Mouse (Mus musculus) ES-E14 (cell line): ENCODE results near the gene Wipf2. TPM values are rescaled to one million over a fixed set of nuclear protein-coding genes. Genes with fewer than 3 reads are reported as not detected.

Experiments
- DNase-seq: peaks from one replicate; pipeline ENCODE4 v3.0.0-alpha.2; 2013; ENCODE audit warnings: low read depth, low spot score
- H3K27ac ChIP-seq: 2 replicates; pipeline ENCODE4 v1.5.1; 2012; ENCODE audit warnings: low read depth, mild to moderate bottlenecking, low read length, moderate library complexity, mixed read lengths; ENCODE audit not compliant: poor library complexity, insufficient read depth, severe bottlenecking
- H3K36me3 ChIP-seq: 2 replicates; pipeline ENCODE4 v1.6.1; 2012; ENCODE audit warnings: mild to moderate bottlenecking, low read length, moderate library complexity, mixed read lengths; ENCODE audit not compliant: control insufficient read depth, poor library complexity, insufficient read depth, severe bottlenecking
- H3K4me1 ChIP-seq, 2 experiments: fragments of 150-350 bp in 1 of 2; sonication (generic) in 1 of 2; 2 replicates each; pipeline ENCODE4 v1.6.1; 2012; ENCODE audit warnings: low read length in 2 of 2, mild to moderate bottlenecking in 1 of 2, mixed read lengths in 1 of 2; ENCODE audit not compliant: control insufficient read depth in 2 of 2, insufficient read depth in 2 of 2, poor library complexity in 1 of 2
- H3K4me3 ChIP-seq, 2 experiments: fragments of 150-350 bp in 1 of 2; sonication (generic) in 1 of 2; 2 replicates each; pipeline ENCODE4 v1.5.1; 2012; ENCODE audit warnings: low read length in 2 of 2, low read depth in 1 of 2, mild to moderate bottlenecking in 1 of 2, mixed read lengths in 1 of 2; ENCODE audit not compliant: insufficient read depth in 1 of 2, poor library complexity in 1 of 2, severe bottlenecking in 1 of 2
- H3K9ac ChIP-seq: 2 replicates; pipeline ENCODE4 v1.6.1; 2012; ENCODE audit warnings: low read depth, mild to moderate bottlenecking, low read length, mixed read lengths; ENCODE audit not compliant: poor library complexity, insufficient read depth, severe bottlenecking
- H3K9me3 ChIP-seq: fragments of 150-350 bp; sonication (generic); 2 replicates; pipeline ENCODE4 v1.6.1; 2012; ENCODE audit warnings: low read depth, mild to moderate bottlenecking, low read length; ENCODE audit not compliant: control insufficient read depth, insufficient read depth
- CHD2 ChIP-seq: IDR thresholded peaks from 2 replicates; pipeline ENCODE4 v1.6.1; 2014; ENCODE audit warnings: mild to moderate bottlenecking, low read depth, low read length, inconsistent platforms
- HCFC1 ChIP-seq: IDR thresholded peaks from 2 replicates; pipeline ENCODE4 v1.6.1; 2012; ENCODE audit warnings: low read length, inconsistent platforms, borderline replicate concordance; ENCODE audit not compliant: insufficient read depth
- MAFK ChIP-seq: IDR thresholded peaks from 2 replicates; pipeline ENCODE4 v1.6.1; 2014; ENCODE audit warnings: mild to moderate bottlenecking, low read depth, low read length, inconsistent platforms; ENCODE audit not compliant: insufficient read depth
- ZC3H11A ChIP-seq: IDR thresholded peaks from 2 replicates; pipeline ENCODE4 v1.6.1; 2012; ENCODE audit warnings: low read depth, mild to moderate bottlenecking, inconsistent platforms, low read length, borderline replicate concordance
- ZNF384 ChIP-seq: IDR thresholded peaks from 2 replicates; pipeline ENCODE4 v1.6.1; 2012; ENCODE audit warnings: low read depth, low read length, inconsistent platforms
- in situ Hi-C, 2 experiments: fragments of 600-800 bp; cut with MboI; formaldehyde crosslinking; loops; one replicate each; pipeline ENCODE4 v1.15.1; 2025; ENCODE audit warnings: low sequenced_read_pairs in 2 of 2, inconsistent platforms in 1 of 2; ENCODE audit not compliant: unreplicated experiment in 2 of 2
- total RNA-seq: library from RNA; depleted of rRNA; stranded (reverse); fragments of 300-350 nt; gene quantifications from 2 replicates; pipeline ENCODE4 v1.2.3, GENCODE M21; 2012

Wipf2 gene
- total RNA-seq, 1 experiment: 5.8 TPM

GRCm38 (mm10) chr11:98827877-98828276 is 35.6 kb upstream of the Wipf2 start:
- in situ Hi-C loops: no loop called here
- Histone ChIP-seq H3K27ac (no peak overlapping the region), H3K36me3 (peaks cover 34% of the 10 kb centered on the region), H3K9ac (no peak overlapping the region), H3K4me1 (no peaks in the 10 kb centered on the region), H3K9me3 (no peaks in the 10 kb centered on the region), H3K4me3 (no peak overlapping the region)
- DNase-seq: no peak
- TF ChIP-seq CHD2: no peak
- TF ChIP-seq MAFK: no peak
- no peak for TF ChIP-seq ZNF384
- TF ChIP-seq ZC3H11A: no peak
- TF ChIP-seq HCFC1: no peak

DNA sequence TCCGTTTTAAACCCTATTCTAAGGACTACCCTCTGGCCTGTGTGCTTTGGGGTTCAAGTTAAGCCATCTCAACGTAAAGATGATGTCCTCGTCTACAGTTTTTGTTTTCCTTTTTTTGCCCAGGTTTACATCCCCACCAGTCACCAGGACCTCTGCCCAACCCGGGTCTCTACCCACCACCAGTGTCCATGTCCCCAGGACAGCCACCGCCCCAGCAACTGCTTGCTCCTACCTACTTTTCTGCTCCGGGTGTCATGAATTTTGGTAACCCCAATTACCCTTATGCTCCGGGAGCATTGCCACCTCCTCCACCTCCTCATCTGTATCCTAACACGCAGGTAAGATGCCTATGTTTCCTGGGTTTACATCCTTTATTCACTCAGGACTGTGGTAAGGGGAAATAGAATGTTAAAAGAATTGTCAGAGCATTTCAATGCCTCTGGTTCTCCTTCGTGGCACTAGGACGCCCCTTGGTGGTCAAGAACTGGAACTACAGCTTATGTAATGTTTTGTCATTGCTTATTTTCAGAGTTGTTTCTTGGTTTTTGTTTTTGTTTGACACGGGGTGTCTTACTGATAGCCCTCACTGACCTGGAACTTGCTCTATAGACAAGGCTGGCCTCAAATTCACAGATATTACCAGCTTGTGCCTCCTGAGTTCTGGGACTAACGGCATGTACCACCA is 34.2 kb upstream of the Wipf2 start:
- Histone ChIP-seq H3K4me1 (0 out of 4 replicates have a peak, but pooled peaks cover 0 to 3% of the 10 kb centered on the region in 2 experiments), H3K9me3 (no peaks in the 10 kb centered on the region), H3K27ac (no peak overlapping the region), H3K36me3 (peaks cover 33% of the 10 kb centered on the region), H3K9ac (no peak overlapping the region), H3K4me3 (no peak overlapping the region)
- TF ChIP-seq CHD2: no peak
- TF ChIP-seq ZC3H11A: no peak
- no peak for TF ChIP-seq ZNF384
- no peak for TF ChIP-seq MAFK
- TF ChIP-seq HCFC1: no peak
- no peak for DNase-seq
- in situ Hi-C loops: no loop called here

- no peak for TF ChIP-seq ZNF384
- no peak for TF ChIP-seq ZC3H11A
- no peak for TF ChIP-seq CHD2
- TF ChIP-seq MAFK: no peak
- TF ChIP-seq HCFC1: no peak
- no peak overlapping the region for H3K27ac ChIP-seq
- in situ Hi-C loops: no loop called here
- peaks cover 3 to 6% of the 10 kb centered on the region in 2 experiments; a peak in 2 of 4 replicates for H3K4me1 ChIP-seq
- no peak for DNase-seq
- no peaks in the 10 kb centered on the region for H3K9me3 ChIP-seq
- H3K36me3 ChIP-seq: peaks cover 33% of the 10 kb centered on the region
- no peak overlapping the region for H3K4me3 ChIP-seq
- no peak overlapping the region for H3K9ac ChIP-seq
Measured at GRCm38 (mm10) chr11:98829875-98830274, 33.6 kb upstream of the Wipf2 start.

GRCm38 (mm10) chr11:98835296-98835695 is 28.1 kb upstream of the Wipf2 start:
- H3K4me1 ChIP-seq: peaks cover 7 to 21% of the 10 kb centered on the region in 2 experiments; a peak in 3 of 4 replicates
- no peak for TF ChIP-seq MAFK
- TF ChIP-seq HCFC1: no peak
- TF ChIP-seq CHD2: no peak
- no peak for TF ChIP-seq ZNF384
- no peak for TF ChIP-seq ZC3H11A
- no peak overlapping the region for H3K4me3 ChIP-seq
- H3K9me3 ChIP-seq: no peaks in the 10 kb centered on the region
- no peak overlapping the region for H3K27ac ChIP-seq
- in situ Hi-C loops: no loop called here
- H3K36me3 ChIP-seq: peaks cover 11% of the 10 kb centered on the region
- H3K9ac ChIP-seq: no peak overlapping the region
- DNase-seq: no peak

GRCm38 (mm10) chr11:98835725-98836124 is 27.7 kb upstream of the Wipf2 start:
- H3K9ac ChIP-seq: no peak overlapping the region
- TF ChIP-seq ZC3H11A (no peak), MAFK (no peak), HCFC1 (no peak), ZNF384 (no peak), CHD2 (no peak)
- H3K4me1 ChIP-seq: peaks cover 7 to 21% of the 10 kb centered on the region in 2 experiments; a peak in 3 of 4 replicates
- no peak overlapping the region for H3K27ac ChIP-seq
- peak overlapping the region in 1 of 2 experiments; percentile 98; a peak in 1 of 4 replicates for H3K4me3 ChIP-seq
- no peak for DNase-seq
- peaks cover 11% of the 10 kb centered on the region for H3K36me3 ChIP-seq
- no peaks in the 10 kb centered on the region for H3K9me3 ChIP-seq
- in situ Hi-C loops: no loop called here
